Mouse (Mus musculus): ENCODE measurements around the gene Dcdc2c. TPM values are rescaled to one million over a fixed set of nuclear protein-coding genes. Genes with fewer than 3 reads are reported as not detected.
A peak's percentile ranks its signal among the peaks of the same experiment; 100 is the strongest.

The Dcdc2c gene
- total and polyA plus RNA-seq, 3 experiments = not detected

- dilution Hi-C loops (cut with MboI; ENCODE audit: extremely low pct_ligation_motif_present, extremely low pct_unique_long_range_greater_than_20kb, low sequenced_read_pairs) (no loop called here), in situ Hi-C loops (cut with MboI; ENCODE audit: low pct_ligation_motif_present, low pct_unique_long_range_greater_than_20kb, low sequenced_read_pairs) (loop anchor here (10.0 kb wide), 1 partner anchor 1897 kb away; no protein-coding TSS in a partner anchor)
- Histone ChIP-seq H3K27ac (ENCODE audit: insufficient read depth, low read depth) (no peak overlapping the region), H3K4me2 (ENCODE audit: insufficient read depth, low read depth, poor library complexity, severe bottlenecking) (peak overlapping the region; percentile 29; the same call in 1 of the 2 replicates), H3K9ac (ENCODE audit: insufficient read depth, low read depth) (no peak overlapping the region), H3K36me3 (replicated peaks in 1 of 2; ENCODE audit: control insufficient read depth in 1 of 2, insufficient read depth in 1 of 2, low read length in 1 of 2) (no peaks in the 10 kb centered on the region), H3K9me3 (replicated peaks; ENCODE audit: low read length) (peaks cover 4% of the 10 kb centered on the region), H3K79me2 (replicated peaks; ENCODE audit: control insufficient read depth, extremely low read depth, insufficient read depth, poor library complexity, severe bottlenecking) (no peaks in the 10 kb centered on the region), H3K4me3 (replicated peaks in 1 of 3; ENCODE audit: low read depth in 2 of 3, low read length in 2 of 3, poor library complexity in 1 of 3) (no peak overlapping the region), H3K27me3 (replicated peaks) (peaks cover 4% of the 10 kb centered on the region), H3K4me1 (ENCODE audit: control insufficient read depth in 1 of 2, insufficient read depth in 2 of 2) (peaks cover 0 to 6% of the 10 kb centered on the region in 2 experiments; a peak in 2 of 4 replicates)
- TF ChIP-seq PAX5 (IDR thresholded peaks at IDR 0.05; ENCODE audit: low read length) = no peak
- no peak for TF ChIP-seq ETS1 (conservative IDR thresholded peaks at IDR 0.05; ENCODE audit: low read depth, low read length)
- TF ChIP-seq TBP (conservative IDR thresholded peaks at IDR 0.05; ENCODE audit: low read depth, low read length) = no peak
- no peak for TF ChIP-seq E2F4 (IDR thresholded peaks at IDR 0.05; ENCODE audit: insufficient replicate concordance, low read depth, low read length)
- TF ChIP-seq RAD21 (IDR thresholded peaks at IDR 0.05; ENCODE audit: low read depth, low read length) = peak; percentile 96
- TF ChIP-seq CHD2 (IDR thresholded peaks at IDR 0.05; ENCODE audit: low read length) = peak; percentile 83; the same call in 1 of the 2 replicates
- no peak for TF ChIP-seq MAFK (IDR thresholded peaks at IDR 0.05; ENCODE audit: insufficient replicate concordance, low read length)
- no peak for TF ChIP-seq SIN3A (IDR thresholded peaks at IDR 0.05; ENCODE audit: low read length)
- TF ChIP-seq JUND (conservative IDR thresholded peaks at IDR 0.05; ENCODE audit: low read depth, low read length) = no peak
- 0 out of 2 replicates have a peak, but pooled peaks have one; percentile 19 for TF ChIP-seq MYC (IDR thresholded peaks at IDR 0.05; ENCODE audit: low read depth, low read length)
- TF ChIP-seq NRF1 (IDR thresholded peaks at IDR 0.05; ENCODE audit: low read depth, low read length) = no peak
- TF ChIP-seq SMC3 (IDR thresholded peaks at IDR 0.05; ENCODE audit: low read depth, low read length) = peak; percentile 77
- no peak for TF ChIP-seq CHD1 (IDR thresholded peaks at IDR 0.05; ENCODE audit: low read depth, low read length)
- TF ChIP-seq MEF2A (IDR thresholded peaks at IDR 0.05; ENCODE audit: borderline replicate concordance, low read depth, low read length) = no peak
- no peak for TF ChIP-seq USF1 (IDR thresholded peaks at IDR 0.05; ENCODE audit: low read depth, low read length)
- peak; percentile 46; the same call in 1 of the 2 replicates for TF ChIP-seq TCF12 (IDR thresholded peaks at IDR 0.05; ENCODE audit: low read depth, low read length)
- TF ChIP-seq CTCF (conservative IDR thresholded peaks at IDR 0.05 in 1 of 2, IDR thresholded peaks at IDR 0.05 in 1 of 2; ENCODE audit: low read depth in 2 of 2, low read length in 2 of 2) = peak; percentile 64 to 88
- TF ChIP-seq POLR2A (IDR thresholded peaks at IDR 0.05; ENCODE audit: low read depth, low read length) = no peak
- TF ChIP-seq GABPA (IDR thresholded peaks at IDR 0.05; ENCODE audit: insufficient replicate concordance, low read depth, low read length) = no peak
- TF ChIP-seq POLR2AphosphoS2 (IDR thresholded peaks at IDR 0.05; ENCODE audit: low read depth, low read length) = no peak
- no peak for TF ChIP-seq USF2 (conservative IDR thresholded peaks at IDR 0.05; ENCODE audit: low read depth, low read length)
- TF ChIP-seq KAT2A (IDR thresholded peaks at IDR 0.05; ENCODE audit: insufficient replicate concordance, low read length) = no peak
- TF ChIP-seq ELF1 (IDR thresholded peaks at IDR 0.05; ENCODE audit: low read depth, low read length) = no peak
- TF ChIP-seq ZC3H11A (IDR thresholded peaks at IDR 0.05; ENCODE audit: low read depth, low read length) = peak; percentile 24; the same call in 1 of the 2 replicates
- TF ChIP-seq MAZ (IDR thresholded peaks at IDR 0.05; ENCODE audit: low read depth, low read length) = no peak
- TF ChIP-seq NELFE (IDR thresholded peaks at IDR 0.05; ENCODE audit: low read depth, low read length) = no peak
- TF ChIP-seq ZKSCAN1 (IDR thresholded peaks at IDR 0.05; ENCODE audit: borderline replicate concordance, low read depth, low read length) = no peak
- TF ChIP-seq ZMIZ1 (IDR thresholded peaks at IDR 0.05; ENCODE audit: low read depth, low read length) = no peak
- TF ChIP-seq RCOR1 (conservative IDR thresholded peaks at IDR 0.05; ENCODE audit: low read depth, low read length) = no peak
- TF ChIP-seq JUN (IDR thresholded peaks at IDR 0.05; ENCODE audit: insufficient read depth, low read depth, low read length) = no peak
- TF ChIP-seq HCFC1 (IDR thresholded peaks at IDR 0.05; ENCODE audit: low read depth, low read length) = no peak
- TF ChIP-seq MAX (IDR thresholded peaks at IDR 0.05; ENCODE audit: low read length) = no peak
- peak; percentile 52; the same call in 1 of the 2 replicates for TF ChIP-seq EP300 (IDR thresholded peaks at IDR 0.05; ENCODE audit: low read length)
- TF ChIP-seq BHLHE40 (IDR thresholded peaks at IDR 0.05; ENCODE audit: low read depth, low read length) = no peak
- no peak for TF ChIP-seq MXI1 (IDR thresholded peaks at IDR 0.05; ENCODE audit: low read depth, low read length)
- peak; percentile 22; the same call in 1 of the 2 replicates for TF ChIP-seq IRF4 (IDR thresholded peaks at IDR 0.05; ENCODE audit: low read depth, low read length)
- TF ChIP-seq UBTF (IDR thresholded peaks at IDR 0.05; ENCODE audit: low read depth, low read length) = no peak
- TF ChIP-seq ZNF384 (IDR thresholded peaks at IDR 0.05; ENCODE audit: low read depth, low read length) = peak; percentile 92
- DNase-seq (ENCODE audit: extremely low read depth) = peak; percentile 72
Observed at GRCm38 (mm10) chr12:28431832-28432728, 120.1 kb downstream of the Dcdc2c start.
